In genomic region chr3:105472564-105472963, GRCm38 (mm10) we compare ENCODE assay signal across 30 mouse cellular contexts. TPM values are rescaled to one million over a fixed set of nuclear protein-coding genes. Genes with fewer than 3 reads are reported as not detected.
"Had no signal": no experiment of that assay in that cellular context is flagged by ENCODE, and none has a peak within 500 bp of the region (broad histone marks: within the 10 kb centered on the region; RNA-seq: fewer than 3 reads in every experiment).

No protein-coding gene starts in this region.

- H3K9ac ChIP-seq: embryonic facial prominence, embryonic 12.5 days; embryonic facial prominence, embryonic 13.5 days; embryonic facial prominence, embryonic 15.5 days; forebrain, embryonic 12.5 days; forebrain, embryonic 13.5 days; forebrain, embryonic 15.5 days; forebrain, postnatal 0 days had no signal

- H3K27ac ChIP-seq: embryonic facial prominence, embryonic 10.5 days; embryonic facial prominence, embryonic 12.5 days; embryonic facial prominence, embryonic 13.5 days; embryonic facial prominence, embryonic 15.5 days; forebrain, embryonic 10.5 days; forebrain, embryonic 12.5 days; forebrain, embryonic 13.5 days; forebrain, embryonic 15.5 days; gastrocnemius, adult 2 months; heart, adult 2 months had no signal

- H3K9me3 ChIP-seq: embryonic facial prominence, embryonic 10.5 days; embryonic facial prominence, embryonic 12.5 days; embryonic facial prominence, embryonic 13.5 days; embryonic facial prominence, embryonic 15.5 days; forebrain, embryonic 10.5 days; forebrain, embryonic 12.5 days; forebrain, embryonic 13.5 days; forebrain, embryonic 15.5 days had no signal

- H3K27me3 ChIP-seq: embryonic facial prominence, embryonic 12.5 days; embryonic facial prominence, embryonic 13.5 days; forebrain, embryonic 12.5 days; forebrain, embryonic 13.5 days; forebrain, embryonic 15.5 days had no signal

- ATAC-seq: forebrain, embryonic 13.5 days; forebrain, embryonic 14.5 days; forebrain, embryonic 15.5 days; forebrain, embryonic 16.5 days; forebrain, postnatal 0 days had no signal

- DNase-seq: cerebellum, adult 2 months; cerebellum, adult 8-10 months; cerebellum, adult 9-10 months; cerebellum, adult 9-11 months; cerebellum, postnatal 10 days; cerebellum, postnatal 14 days; cerebellum, postnatal 25 days; cerebellum, postnatal 36 days; embryo, embryonic 11 days; forebrain, postnatal 0 days; gastrocnemius, adult 2 months; gastrocnemius, postnatal 10 days; gastrocnemius, postnatal 14 days; gastrocnemius, postnatal 25 days; gastrocnemius, postnatal 36 days; heart, adult 18-20 months; heart, adult 2 months had no signal

- H3K4me3 ChIP-seq: embryonic facial prominence, embryonic 10.5 days; embryonic facial prominence, embryonic 12.5 days; embryonic facial prominence, embryonic 13.5 days; embryonic facial prominence, embryonic 15.5 days; erythroblast, embryonic 14.5 days; forebrain, embryonic 10.5 days; forebrain, embryonic 12.5 days; forebrain, embryonic 13.5 days; forebrain, embryonic 15.5 days; gastrocnemius, adult 2 months; heart, adult 2 months had no signal

- H3K4me2 ChIP-seq: embryonic facial prominence, embryonic 12.5 days; embryonic facial prominence, embryonic 13.5 days; embryonic facial prominence, embryonic 15.5 days; forebrain, embryonic 12.5 days; forebrain, embryonic 13.5 days; forebrain, embryonic 15.5 days had no signal

- H3K36me3 ChIP-seq: embryonic facial prominence, embryonic 10.5 days; embryonic facial prominence, embryonic 12.5 days; embryonic facial prominence, embryonic 13.5 days; embryonic facial prominence, embryonic 15.5 days; forebrain, embryonic 10.5 days; forebrain, embryonic 12.5 days; forebrain, embryonic 15.5 days had no signal

- H3K4me1 ChIP-seq: embryonic facial prominence, embryonic 10.5 days; embryonic facial prominence, embryonic 12.5 days; embryonic facial prominence, embryonic 13.5 days; embryonic facial prominence, embryonic 15.5 days; forebrain, embryonic 10.5 days; forebrain, embryonic 12.5 days; forebrain, embryonic 13.5 days had no signal

RNA-seq across cellular contexts. Expression of gene Kcnd3, which starts 20.4 kb away (rescaled TPM):
- total RNA-seq: common myeloid progenitor, adult 5-6 weeks; granulocyte monocyte progenitor cell, adult 5-6 weeks had no signal
- polyA plus RNA-seq: erythroblast, embryonic 14.5 days had no signal
